Mouse (Mus musculus): ENCODE measurements around the gene Nhlrc2. TPM values are rescaled to one million over a fixed set of nuclear protein-coding genes. Genes with fewer than 3 reads are reported as not detected.

Gene Nhlrc2
- polyA plus RNA-seq, 1 experiment from 2014 or later, result 6.0 TPM

DNA sequence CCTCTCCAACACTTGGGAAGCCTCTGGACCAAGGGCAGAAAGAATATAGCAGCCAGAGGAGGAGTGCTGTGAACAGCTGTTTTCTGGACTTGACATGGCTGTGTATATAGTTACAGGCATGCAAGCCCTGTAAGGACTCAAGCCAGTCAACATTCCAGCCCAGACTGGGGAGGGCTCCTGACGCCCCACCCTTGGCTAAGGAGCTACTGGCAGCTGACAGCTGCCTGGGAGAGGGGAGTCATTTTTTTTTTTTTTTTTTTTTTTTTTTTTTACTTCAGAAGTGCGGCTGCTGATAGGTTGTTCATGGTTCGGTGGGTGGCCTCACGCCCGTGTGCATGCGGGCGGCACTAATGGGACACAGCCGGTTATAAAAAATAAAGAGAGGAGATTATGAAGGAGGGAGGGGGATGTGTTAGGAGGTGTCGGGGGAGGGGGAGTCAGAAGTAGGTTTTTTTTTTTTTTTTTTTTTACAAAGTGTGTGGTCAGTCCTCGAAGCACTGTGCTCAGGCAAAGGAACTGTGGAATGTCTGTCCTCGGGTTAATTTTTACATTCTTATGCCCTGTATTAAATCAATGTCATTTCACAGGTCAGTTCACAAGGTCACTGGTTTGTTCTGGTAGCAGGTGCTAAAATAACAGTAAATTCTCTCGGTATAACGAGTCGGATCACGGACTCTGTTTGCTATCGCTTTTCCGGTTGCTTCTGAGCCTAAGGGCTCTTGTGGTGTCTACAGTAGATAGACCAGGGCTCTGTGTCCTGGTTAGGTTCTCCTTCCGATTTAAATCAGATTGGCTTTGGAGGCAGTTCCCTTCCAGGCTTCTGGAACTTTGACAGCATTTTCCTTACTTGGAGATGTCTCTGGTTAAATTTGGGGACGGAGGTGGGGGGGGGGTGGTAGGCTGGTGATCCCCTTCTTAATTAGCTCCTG, 104.2 kb downstream of the Nhlrc2 start:
- Histone ChIP-seq H3K36me3 (ENCODE audit: control insufficient read depth, insufficient read depth, low read length) (no peaks in the 10 kb centered on the region), H3K9me3 (ENCODE audit: control insufficient read depth, low read length) (no peaks in the 10 kb centered on the region), H3K4me1 (ENCODE audit: control insufficient read depth, insufficient read depth, low read depth, low read length) (peaks cover 7% of the 10 kb centered on the region), H3K27ac (ENCODE audit: low read depth, low read length) (no peak overlapping the region), H3K9ac (ENCODE audit: low read depth, low read length) (no peak overlapping the region), H3K4me3 (ENCODE audit: low read length) (peak overlapping the region; percentile 15), H3K4me2 (ENCODE audit: low read length) (peak overlapping the region; percentile 49), H3K27me3 (replicated peaks; ENCODE audit: control insufficient read depth, insufficient read depth, low read length) (no peaks in the 10 kb centered on the region)
- ATAC-seq, result peak; percentile 68
- WGBS, result 18% methylated on average over 19 of the region's 19 CpGs

Other genes starting within 250 kb of the Nhlrc2 start
- 0.24 and 0.79 TPM in 2 replicates for gene Nrap, start 158.2 kb upstream of the Nhlrc2 start, polyA plus RNA-seq (2015; fragmentation: Nextera tagmentation; extraction: Ambion mirVana)
- 24.5 and 25.5 TPM in 2 replicates for gene Casp7, start 151.1 kb upstream of the Nhlrc2 start, polyA plus RNA-seq (2015; fragmentation: Nextera tagmentation; extraction: Ambion mirVana)
- 0.22 and 0.25 TPM in 2 replicates for gene Plekhs1, start 86.6 kb upstream of the Nhlrc2 start, polyA plus RNA-seq (2015; fragmentation: Nextera tagmentation; extraction: Ambion mirVana)
- gene Dclre1a, start within 50 bp of the Nhlrc2 start, polyA plus RNA-seq (2015; fragmentation: Nextera tagmentation; extraction: Ambion mirVana), result 8.5 and 8.8 TPM in 2 replicates
- gene Adrb1, start 173.9 kb downstream of the Nhlrc2 start, polyA plus RNA-seq (2015; fragmentation: Nextera tagmentation; extraction: Ambion mirVana), result 0.56 and 0.71 TPM in 2 replicates